Mouse (Mus musculus): ENCODE data around the gene Abcf3.

The Abcf3 gene

GRCm38 (mm10) chr16:20548096-20548948, at the start of gene Abcf3:
Abcf3 (plus strand) TSS chr16:20548577.
- DNase-seq (ENCODE audit: low spot score) = peak; percentile 100

- DNase-seq (ENCODE audit: low spot score) = peak; percentile 95
These were observed 49.5 kb upstream of the Abcf3 start, which contains the start of gene Eif2b5 for GRCm38 (mm10) chr16:20498677-20499475. Eif2b5 (plus strand) TSS chr16:20498817.

GRCm38 (mm10) chr16:20506000-20506399, 42.4 kb upstream of the Abcf3 start:
- no peak for DNase-seq (ENCODE audit: low spot score)

GRCm38 (mm10) chr16:20509349-20509748, 39.0 kb upstream of the Abcf3 start:
- DNase-seq (ENCODE audit: low spot score) = peak; percentile 70

- no peak for DNase-seq (ENCODE audit: low spot score)
These were observed 37.0 kb upstream of the Abcf3 start for GRCm38 (mm10) chr16:20511277-20511847.

GRCm38 (mm10) chr16:20516032-20516431, 32.3 kb upstream of the Abcf3 start:
- DNase-seq (ENCODE audit: low spot score) = no peak

- peak; percentile 90 for DNase-seq (ENCODE audit: low spot score)
These were observed 31.6 kb upstream of the Abcf3 start, which contains the start of gene Dvl3 for GRCm38 (mm10) chr16:20516726-20517201. Dvl3 (plus strand) TSS chr16:20516982.

GRCm38 (mm10) chr16:20517216-20517615, 31.2 kb upstream of the Abcf3 start:
- DNase-seq (ENCODE audit: low spot score) = peak; percentile 28

- DNase-seq (ENCODE audit: low spot score) = peak; percentile 60
These were observed 30.5 kb upstream of the Abcf3 start for GRCm38 (mm10) chr16:20517701-20518374.

GRCm38 (mm10) chr16:20523886-20524285, 24.5 kb upstream of the Abcf3 start:
- no peak for DNase-seq (ENCODE audit: low spot score)

GRCm38 (mm10) chr16:20528779-20529178, 19.6 kb upstream of the Abcf3 start:
- DNase-seq (ENCODE audit: low spot score) = no peak

- no peak for DNase-seq (ENCODE audit: low spot score)
These were observed 19.0 kb upstream of the Abcf3 start for GRCm38 (mm10) chr16:20529375-20529774.

- DNase-seq (ENCODE audit: low spot score) = no peak
These were observed 17.4 kb upstream of the Abcf3 start for GRCm38 (mm10) chr16:20530941-20531340.

GRCm38 (mm10) chr16:20534617-20535295, 13.6 kb upstream of the Abcf3 start:
- DNase-seq (ENCODE audit: low spot score) = no peak

GRCm38 (mm10) chr16:20535296-20536080, 12.9 kb upstream of the Abcf3 start, which contains the start of gene Ap2m1:
Ap2m1 (plus strand) TSS chr16:20535478.
- peak; percentile 99 for DNase-seq (ENCODE audit: low spot score)

GRCm38 (mm10) chr16:20536081-20536665, 12.2 kb upstream of the Abcf3 start:
- no peak for DNase-seq (ENCODE audit: low spot score)

- DNase-seq (ENCODE audit: low spot score) = peak; percentile 55
These were observed 11.3 kb upstream of the Abcf3 start for GRCm38 (mm10) chr16:20537071-20537471.

- DNase-seq (ENCODE audit: low spot score) = no peak
These were observed 10.6 kb upstream of the Abcf3 start for GRCm38 (mm10) chr16:20537601-20538320.

- no peak for DNase-seq (ENCODE audit: low spot score)
These were observed 8.7 kb upstream of the Abcf3 start for GRCm38 (mm10) chr16:20539649-20540048.

All from adipocyte (in vitro differentiated cells).